Mouse (Mus musculus) cerebellum, adult 8-10 months (tissue): ENCODE data around the gene Pcdh7.

Experiments used
- DNase-seq: peaks from one replicate; pipeline ENCODE4 v3.0.0; 2022

The Pcdh7 gene

GRCm38 (mm10) chr5:57934666-57935065 is 216.9 kb downstream of the Pcdh7 start:
- DNase-seq: no peak

GRCm38 (mm10) chr5:57940457-57940856 is 222.7 kb downstream of the Pcdh7 start:
- no peak for DNase-seq

- no peak for DNase-seq
These were observed 225.4 kb downstream of the Pcdh7 start for GRCm38 (mm10) chr5:57943176-57943575.

GRCm38 (mm10) chr5:57943611-57944010 is 225.8 kb downstream of the Pcdh7 start:
- no peak for DNase-seq

GRCm38 (mm10) chr5:57945419-57945818 is 227.7 kb downstream of the Pcdh7 start:
- DNase-seq: no peak

- DNase-seq: no peak
These were observed 241.6 kb downstream of the Pcdh7 start for GRCm38 (mm10) chr5:57959317-57959716.

- DNase-seq: no peak
These were observed 246.0 kb downstream of the Pcdh7 start for GRCm38 (mm10) chr5:57963792-57964191.

- DNase-seq: no peak
These were observed 246.4 kb downstream of the Pcdh7 start for GRCm38 (mm10) chr5:57964201-57964600.

GRCm38 (mm10) chr5:57993584-57993983 is 275.8 kb downstream of the Pcdh7 start:
- DNase-seq: no peak

GRCm38 (mm10) chr5:58021331-58021730 is 303.6 kb downstream of the Pcdh7 start:
- no peak for DNase-seq

- DNase-seq: no peak
These were observed 307.4 kb downstream of the Pcdh7 start for GRCm38 (mm10) chr5:58025123-58025522.

GRCm38 (mm10) chr5:58025759-58026158 is 308.0 kb downstream of the Pcdh7 start:
- no peak for DNase-seq

- no peak for DNase-seq
These were observed 322.1 kb downstream of the Pcdh7 start for GRCm38 (mm10) chr5:58039875-58040274.

- DNase-seq: no peak
These were observed 326.4 kb downstream of the Pcdh7 start for GRCm38 (mm10) chr5:58044216-58044615.

- DNase-seq: no peak
These were observed 363.3 kb downstream of the Pcdh7 start for GRCm38 (mm10) chr5:58081054-58081453.

GRCm38 (mm10) chr5:58082230-58082629 is 364.5 kb downstream of the Pcdh7 start:
- DNase-seq: no peak

- DNase-seq: no peak
These were observed 365.3 kb downstream of the Pcdh7 start for GRCm38 (mm10) chr5:58083056-58083455.

- no peak for DNase-seq
These were observed 366.2 kb downstream of the Pcdh7 start for GRCm38 (mm10) chr5:58083972-58084371.

GRCm38 (mm10) chr5:58108665-58109364 is 391.0 kb downstream of the Pcdh7 start:
- DNase-seq: no peak

- DNase-seq: no peak
These were observed 398.3 kb downstream of the Pcdh7 start for GRCm38 (mm10) chr5:58116096-58116495.

GRCm38 (mm10) chr5:58117896-58118295 is 400.1 kb downstream of the Pcdh7 start:
- DNase-seq: no peak

- no peak for DNase-seq
These were observed 401.3 kb downstream of the Pcdh7 start for GRCm38 (mm10) chr5:58118930-58119611.

GRCm38 (mm10) chr5:58143897-58144296 is 426.1 kb downstream of the Pcdh7 start:
- no peak for DNase-seq

GRCm38 (mm10) chr5:58153966-58154365 is 436.2 kb downstream of the Pcdh7 start:
- no peak for DNase-seq

GRCm38 (mm10) chr5:58172218-58172617 is 454.5 kb downstream of the Pcdh7 start:
- DNase-seq: no peak
